Mouse (Mus musculus) mesoderm, embryonic 11.5 days (tissue): ENCODE measurements at regions not wholly inside any gene's neighbourhood (a gene's known extent, or its start where the extent isn't known, plus 50 kb on each side); places are given as distances from the start of the nearest gene placed in this dataset.

ENCODE experiments used
- DNase-seq: peaks from one replicate; pipeline ENCODE4 v3.0.0-alpha.2; 2012; ENCODE audit warnings: low read depth, low spot score

DNA sequence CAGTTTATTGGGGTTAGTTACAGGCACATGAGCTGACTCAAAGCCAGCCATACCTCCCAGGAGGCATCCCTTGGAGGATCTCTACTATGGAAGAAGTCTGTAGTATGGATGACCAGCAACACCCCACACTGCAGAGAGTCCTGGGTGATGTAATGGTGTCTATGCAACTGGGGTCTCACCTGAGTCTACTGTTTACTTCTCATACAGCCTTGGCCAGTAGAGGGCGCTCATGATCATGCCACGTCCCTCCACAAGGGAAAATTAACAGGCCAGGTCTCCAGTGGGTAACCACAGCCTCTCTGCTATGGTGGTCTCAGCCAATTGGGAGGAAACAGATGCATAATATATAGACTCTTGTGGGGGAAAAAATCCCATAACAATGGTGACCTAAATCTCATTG, 111.7 kb downstream of the Cdh26 start:
- DNase-seq: peak; percentile 30

DNA sequence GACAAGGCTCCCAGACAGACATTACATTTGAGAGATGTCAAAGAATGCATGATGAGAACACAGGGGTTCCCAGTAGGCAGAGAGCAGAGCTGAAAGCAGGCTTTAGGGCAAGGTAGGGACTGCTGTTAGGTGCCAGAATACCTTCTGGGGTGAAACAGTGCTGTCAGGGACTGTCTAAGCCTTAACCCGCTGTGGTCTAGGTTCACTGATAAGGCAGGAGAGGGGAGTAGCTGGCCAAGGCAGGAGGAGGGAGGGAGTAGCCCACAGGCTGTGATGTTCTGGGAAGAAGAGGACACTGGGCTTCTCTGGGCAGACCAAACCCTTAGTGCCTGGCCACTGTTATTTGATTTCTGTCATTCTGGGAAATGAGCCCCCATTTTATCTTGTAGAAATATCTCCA, 114.1 kb downstream of the Cdh26 start:
- no peak for DNase-seq

DNA sequence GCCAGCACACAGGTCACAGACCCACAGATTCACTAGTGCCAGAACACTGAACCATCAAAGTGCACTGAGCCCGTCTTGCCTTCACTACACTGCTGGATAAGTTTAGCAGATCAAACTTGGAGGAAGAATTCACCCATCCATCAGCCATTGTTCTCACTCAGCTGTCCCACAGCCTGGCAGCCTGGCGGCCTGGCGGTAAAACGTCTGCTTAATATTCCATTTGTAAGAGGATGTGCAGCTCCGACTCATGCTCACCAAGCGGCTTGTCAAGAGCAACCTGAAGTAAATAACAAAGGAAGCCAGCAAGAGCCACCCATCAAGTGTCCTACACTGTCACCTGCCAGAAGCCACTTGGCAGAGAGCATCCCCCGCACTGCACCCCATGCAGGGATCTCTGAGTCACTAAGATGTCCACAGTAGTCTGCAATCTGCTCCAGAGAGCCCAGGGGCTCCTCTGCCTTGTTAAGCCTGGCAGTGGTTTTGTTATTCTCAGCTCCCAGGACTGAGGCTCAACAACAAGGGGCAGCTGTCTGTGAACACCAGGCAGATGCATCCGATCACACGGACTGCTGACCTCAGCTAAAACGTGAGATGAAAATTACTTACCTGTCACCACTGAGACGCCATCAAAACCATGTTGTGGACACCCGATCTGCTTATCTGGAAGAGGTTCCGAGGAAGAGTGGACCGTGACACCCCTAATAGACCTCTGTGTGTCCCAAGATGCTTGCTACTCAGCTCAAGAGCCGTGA, 115.4 kb downstream of the Cdh26 start:
- DNase-seq: no peak

DNA sequence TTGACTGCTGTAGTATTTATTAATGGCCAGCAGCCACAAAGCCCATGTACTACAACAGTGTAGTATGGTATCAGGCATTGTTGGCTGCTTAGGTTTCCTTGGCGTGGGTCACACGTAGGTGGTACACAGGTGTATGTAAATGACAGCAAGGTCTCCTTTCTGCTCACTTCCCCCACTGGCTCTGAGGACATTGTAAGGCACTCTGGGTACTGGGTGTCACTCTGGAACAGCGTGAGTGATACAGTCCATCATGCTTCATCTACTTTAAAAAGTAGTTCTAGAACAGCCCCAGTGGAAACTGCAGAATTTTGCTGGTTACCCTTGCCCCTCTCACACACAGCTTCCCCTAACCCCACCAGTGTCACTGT, 116.0 kb downstream of the Cdh26 start:
- no peak for DNase-seq

DNA sequence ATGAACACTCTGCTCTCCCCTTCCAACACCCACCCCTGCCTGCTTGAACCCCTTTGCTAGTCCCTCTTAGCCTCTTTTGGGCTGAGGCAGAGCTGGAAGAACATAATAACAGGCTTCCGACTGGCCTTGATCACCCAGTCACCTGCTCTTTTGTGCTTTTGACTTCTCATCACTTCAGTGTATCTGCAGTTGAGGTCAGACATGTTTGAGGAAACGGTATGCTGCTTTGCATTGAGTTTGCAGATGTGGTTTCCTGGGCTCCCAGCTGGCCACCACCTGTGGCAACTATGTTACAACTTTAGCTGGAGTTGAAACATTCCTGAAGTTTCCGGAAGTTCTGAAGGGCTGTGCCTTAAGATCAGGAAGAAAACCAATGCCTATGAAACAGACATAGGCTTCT, 116.6 kb downstream of the Cdh26 start:
- DNase-seq: peak; percentile 40

DNA sequence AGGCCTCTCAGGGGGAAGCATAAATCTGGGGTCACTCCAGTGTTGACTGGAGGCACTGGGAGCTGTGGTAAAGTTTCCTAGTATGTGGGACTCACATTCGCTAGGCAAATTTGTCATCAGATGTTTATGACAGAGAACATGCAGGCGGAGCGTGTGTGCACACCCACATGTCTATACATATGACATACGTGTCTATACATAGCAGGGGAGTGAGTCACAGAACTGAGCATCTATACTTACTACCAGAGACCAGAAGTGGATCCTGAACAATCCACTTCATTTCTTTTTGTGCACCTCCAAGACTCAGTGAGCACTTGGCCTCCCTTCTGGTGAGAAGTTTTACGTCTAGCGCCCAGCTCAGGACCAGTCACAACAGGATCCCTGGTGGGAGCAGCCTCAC, 118.6 kb downstream of the Cdh26 start:
- no peak for DNase-seq

DNA sequence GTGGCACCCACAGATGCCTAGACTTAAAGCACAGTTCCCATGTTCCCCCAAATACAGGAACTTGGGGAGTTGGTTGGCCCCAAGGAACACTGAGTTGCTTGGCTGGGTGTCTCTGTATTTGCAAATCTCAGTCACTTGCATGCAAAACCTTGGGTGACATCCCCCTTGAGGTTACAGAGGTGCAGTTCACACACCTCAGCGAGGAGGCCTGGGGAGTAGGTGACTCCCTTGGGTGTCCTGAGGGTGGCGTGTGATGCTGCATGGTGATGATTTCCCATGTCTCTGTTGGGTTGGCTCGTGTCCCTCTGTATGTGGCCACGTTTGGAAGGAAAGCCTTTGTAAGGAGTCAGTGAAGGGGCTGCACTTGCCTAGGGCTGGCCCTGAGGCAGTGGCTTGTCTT, 123.4 kb downstream of the Cdh26 start:
- DNase-seq: no peak

DNA sequence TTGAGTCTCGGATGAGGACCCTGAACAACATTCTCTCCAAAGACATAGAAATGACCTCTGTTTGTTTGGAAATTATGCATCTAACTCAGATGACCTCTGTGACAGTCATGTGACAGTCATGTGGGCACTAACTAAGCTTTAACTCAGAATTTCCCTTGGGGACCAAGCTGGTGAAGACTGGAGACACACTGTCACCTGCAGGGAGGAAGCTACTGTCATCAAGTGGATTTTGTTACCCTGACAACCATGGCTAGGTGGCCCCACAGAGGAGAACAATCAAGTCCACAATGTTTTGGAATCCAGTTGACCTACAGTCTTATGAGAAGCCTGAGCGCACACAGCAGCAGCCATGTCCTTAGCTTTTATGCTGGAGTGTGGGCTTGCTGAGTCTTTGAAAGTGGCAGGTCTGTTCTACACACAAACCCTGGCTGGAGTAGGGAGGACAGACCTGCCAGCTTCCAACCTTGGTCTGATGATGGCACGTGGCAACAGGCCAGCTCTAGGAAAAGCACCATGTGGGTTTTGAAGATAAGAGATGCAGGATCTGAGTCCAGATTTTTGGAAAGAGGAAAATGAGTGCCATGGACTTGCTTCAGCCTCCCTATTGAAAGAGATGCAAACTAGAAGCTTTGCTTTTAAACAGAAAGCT, 125.5 kb downstream of the Cdh26 start:
- no peak for DNase-seq

DNA sequence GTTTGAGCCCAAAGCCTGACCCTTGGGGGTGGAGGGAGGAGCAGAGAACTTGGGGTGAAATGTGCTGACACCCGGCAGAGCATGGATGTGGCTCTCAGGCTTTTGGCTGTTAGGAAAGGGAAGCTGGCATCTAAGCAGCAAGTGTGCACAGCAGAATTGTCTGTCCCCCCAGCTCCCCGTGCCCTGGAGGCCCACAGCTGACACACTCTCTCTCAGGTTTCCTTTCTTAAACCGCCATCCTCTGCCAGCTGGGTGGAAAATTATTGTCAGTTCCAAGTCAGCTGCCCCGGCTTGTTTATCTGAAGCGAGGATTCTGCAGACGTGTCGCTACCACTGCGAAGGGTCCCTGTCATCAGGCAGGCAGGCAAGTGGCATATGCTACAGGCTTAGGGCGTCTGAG, 127.6 kb downstream of the Cdh26 start:
- no peak for DNase-seq

DNA sequence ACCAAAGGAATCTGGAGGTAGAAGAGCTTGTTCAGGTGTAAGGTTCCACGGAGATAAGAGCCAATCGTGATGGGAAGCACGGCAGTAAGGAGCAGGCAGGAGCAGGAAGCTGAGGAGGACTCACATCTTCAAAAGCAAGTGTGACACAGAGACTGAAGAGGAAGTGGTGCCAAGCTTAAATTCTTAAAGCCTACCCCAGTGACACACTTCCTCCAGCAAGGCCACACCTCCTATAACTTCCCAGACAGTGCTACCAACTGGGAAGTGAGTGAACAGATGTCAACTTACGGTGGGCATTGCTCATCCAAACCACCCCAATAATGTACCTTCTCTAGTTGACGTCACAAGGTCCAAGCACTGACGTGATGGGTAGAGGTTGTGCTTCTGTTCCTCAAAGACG, 133.0 kb downstream of the Cdh26 start:
- no peak for DNase-seq

DNA sequence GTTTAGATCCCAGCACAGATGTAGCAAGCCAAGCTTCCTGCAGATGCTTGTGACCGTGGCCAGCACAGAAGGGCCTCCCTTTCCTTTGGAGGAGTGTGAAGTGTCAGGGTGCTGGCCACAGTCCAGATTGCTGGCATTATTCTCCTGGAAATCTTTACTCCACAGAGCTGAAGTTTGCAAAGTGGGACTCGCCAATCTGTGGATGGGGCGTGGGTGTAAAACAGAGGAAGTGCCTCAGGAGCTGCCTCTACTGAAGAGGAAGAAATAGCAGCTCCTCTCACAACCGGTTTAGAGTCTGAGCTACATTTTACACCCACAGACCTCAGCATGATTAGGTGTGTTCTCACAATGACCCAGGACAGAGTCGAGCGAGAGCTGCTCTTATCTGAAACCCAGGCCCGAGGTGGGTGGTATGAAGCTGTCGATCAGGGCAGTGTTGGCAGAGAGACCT, 135.1 kb downstream of the Cdh26 start:
- DNase-seq: no peak

DNA sequence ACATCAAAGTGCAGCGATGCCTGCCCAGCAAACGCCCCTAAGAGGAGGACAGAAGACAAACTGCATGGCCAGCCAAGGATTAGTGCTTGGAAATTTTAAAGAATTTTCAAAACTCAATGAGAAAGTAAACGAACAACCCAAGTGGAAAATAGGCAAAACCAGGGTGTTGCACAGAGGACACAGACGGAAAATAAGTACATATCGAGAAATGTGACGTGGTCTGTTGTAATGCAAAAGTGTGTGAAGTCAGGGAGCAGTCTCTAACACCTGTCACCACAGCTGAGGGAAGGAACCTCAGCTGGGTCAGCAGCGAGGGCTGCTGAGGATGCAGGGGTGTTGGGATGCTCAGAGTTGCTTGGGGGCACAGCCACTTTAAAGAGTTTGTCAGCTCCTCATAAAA, 137.2 kb downstream of the Cdh26 start:
- DNase-seq: no peak

DNA sequence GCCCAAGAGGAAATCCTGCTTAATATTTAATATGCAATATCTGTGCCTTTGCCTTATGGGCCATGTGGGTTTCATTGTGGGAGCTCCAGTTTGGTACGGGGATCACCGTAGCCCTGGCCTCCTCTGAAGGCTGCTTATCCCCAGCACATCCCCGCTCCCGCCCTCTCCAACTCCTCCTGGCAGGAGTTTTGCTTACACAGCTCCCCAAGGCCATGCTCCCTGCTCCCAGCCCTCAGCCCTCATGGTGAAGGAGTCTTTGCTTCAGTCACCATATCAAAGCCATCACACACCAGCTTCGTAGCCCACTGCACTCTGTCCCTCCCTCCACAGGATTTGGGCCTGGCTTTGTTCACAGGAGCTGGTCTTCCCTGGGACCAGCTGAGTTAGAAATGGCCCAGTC, 142.0 kb downstream of the Cdh26 start:
- no peak for DNase-seq

DNA sequence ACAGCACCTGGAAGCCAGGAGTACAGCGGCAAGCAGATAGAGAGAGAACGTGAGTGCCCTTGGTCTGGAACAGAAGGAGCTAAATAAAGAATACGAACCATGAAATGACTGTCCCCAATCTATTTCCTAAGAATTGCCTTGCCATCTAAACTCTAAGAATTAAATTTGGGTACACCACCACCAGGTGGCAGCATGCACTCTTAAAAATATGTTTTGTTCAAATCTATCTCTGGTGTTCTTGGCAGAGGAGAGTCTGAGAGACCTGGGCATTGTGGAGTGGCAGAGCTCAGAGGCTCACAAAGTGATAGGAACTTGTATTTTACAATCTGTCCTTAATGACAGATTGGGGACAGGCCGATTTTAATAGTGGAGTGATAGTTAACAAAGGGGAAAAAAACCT, 144.5 kb downstream of the Cdh26 start:
- DNase-seq: peak; percentile 70

DNA sequence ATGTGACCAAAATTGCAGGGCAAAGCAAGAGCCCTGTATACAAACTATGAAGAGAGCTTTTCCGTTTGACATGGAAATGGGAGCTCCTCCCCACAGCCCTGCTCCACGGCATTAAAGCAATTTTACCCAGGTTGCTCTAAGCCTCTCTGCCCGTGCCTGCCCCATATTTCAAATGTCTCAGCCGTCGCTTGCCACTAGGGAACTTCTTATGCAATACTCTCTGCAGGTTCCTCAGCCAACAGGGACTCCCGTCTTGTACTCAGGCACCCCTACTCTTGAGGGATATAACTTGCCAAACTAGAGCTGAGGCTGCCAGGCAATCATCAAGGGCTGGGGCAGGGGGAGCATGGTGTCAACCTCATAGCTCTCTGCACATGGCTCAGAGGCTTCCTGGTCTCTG, 145.1 kb downstream of the Cdh26 start:
- DNase-seq: no peak

DNA sequence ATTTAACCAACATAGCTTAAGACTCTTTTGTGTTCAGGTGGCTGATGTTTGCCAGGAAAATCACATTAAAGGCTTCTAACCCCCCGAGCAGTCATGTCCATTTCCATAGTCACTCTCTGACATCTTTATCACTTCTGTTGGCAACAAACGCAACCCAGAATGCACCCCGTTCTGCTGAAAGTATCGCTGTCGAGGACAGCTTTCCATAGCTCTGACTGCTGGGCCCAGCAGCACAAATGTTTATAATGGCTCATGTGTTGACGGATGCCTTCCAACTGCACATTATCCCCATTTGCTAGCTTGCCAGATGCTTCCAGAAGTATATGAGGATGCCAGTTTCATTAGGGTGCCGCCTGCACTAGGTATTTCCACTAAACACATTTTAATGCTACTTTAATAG, 145.7 kb downstream of the Cdh26 start:
- no peak for DNase-seq

DNA sequence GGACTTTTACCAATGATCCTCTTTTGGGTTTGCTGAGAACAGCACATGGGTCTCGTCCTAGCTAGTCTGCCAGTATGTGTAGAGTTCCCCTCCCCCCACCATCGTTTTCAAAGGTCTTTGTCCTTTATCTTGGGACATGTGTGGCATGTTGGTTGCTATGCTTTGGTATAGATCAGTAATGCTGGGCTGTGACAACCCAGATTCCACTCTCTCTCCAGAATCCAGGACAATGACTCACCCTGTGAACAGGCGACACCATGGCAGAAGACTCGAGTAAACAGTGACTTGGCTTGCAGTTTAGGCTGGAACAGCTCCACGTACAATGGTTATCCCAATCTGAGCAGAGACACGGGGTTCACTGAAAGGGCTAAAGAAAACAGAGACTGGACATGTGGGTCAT, 149.2 kb downstream of the Cdh26 start:
- DNase-seq: no peak

DNA sequence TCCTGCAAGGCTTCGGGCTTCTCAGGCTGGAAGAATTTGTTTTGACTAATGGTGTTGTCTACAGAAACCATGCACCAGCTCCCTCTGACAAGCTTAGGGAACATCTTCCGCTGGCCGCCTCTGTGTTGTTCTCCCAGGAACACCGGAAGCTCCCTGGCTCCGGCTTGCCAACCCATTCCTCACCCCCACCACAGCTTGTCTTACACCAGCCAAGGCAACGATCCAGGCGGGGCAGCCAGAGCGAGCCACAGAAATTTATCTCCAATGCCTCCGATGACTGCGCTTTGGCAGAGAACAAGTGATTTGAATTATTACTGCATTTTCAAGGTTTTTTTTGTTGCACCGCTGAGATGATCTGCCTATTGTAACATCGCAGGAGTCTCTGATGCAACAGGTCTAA, 151.0 kb downstream of the Cdh26 start:
- DNase-seq: no peak

DNA sequence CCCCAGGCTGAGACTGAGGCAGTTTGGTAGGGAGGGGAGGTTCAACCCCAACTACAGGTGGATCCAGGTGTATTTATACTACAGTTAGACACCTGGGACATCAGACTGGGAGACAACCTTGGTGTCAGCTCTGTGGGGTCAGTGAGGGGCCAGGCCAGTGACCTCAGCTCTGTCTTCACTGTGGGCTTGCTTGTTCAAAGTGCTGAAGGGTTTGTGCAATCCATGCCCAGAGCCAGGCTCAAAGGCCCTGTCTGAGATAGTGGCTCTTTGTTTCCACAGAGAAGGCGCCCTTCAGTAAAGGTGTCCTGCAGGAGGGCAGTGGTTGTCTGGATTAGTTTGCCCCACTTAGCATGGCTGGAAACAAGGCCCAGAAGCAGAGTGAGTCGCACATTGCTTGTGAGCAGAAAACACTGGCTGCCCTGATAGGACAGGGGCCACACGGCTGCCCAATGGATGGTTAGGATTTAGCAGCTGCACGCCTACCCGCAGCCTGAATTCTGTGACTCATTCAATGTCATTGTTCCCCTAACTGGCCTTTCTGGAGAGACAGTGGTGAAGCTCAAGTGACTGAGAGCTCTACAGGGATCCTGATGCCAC, 154.7 kb downstream of the Cdh26 start:
- no peak for DNase-seq

DNA sequence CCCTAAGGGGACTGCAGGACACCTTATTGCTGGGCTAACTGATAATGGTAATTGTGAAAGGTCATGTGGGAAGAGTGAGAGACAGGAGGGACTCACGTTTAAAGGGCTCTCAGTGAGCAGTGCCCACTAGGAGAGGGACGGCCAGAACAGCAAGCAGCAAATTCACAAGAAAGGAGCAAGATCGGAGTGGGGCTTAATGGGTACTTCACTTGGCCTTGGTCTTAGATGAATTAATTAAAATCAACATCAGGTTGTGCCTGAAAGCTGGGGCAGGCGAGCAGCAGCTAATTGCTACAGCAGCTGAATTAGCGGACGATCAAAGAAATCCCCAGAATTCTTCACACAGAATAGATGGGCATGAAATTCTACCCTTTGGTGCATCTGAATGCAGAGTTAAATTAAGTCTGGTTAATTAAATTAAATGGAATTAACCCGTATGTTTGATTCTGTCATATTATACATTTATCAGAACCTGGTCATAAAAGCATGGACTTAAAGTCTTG, 156.9 kb downstream of the Cdh26 start:
- no peak for DNase-seq

DNA sequence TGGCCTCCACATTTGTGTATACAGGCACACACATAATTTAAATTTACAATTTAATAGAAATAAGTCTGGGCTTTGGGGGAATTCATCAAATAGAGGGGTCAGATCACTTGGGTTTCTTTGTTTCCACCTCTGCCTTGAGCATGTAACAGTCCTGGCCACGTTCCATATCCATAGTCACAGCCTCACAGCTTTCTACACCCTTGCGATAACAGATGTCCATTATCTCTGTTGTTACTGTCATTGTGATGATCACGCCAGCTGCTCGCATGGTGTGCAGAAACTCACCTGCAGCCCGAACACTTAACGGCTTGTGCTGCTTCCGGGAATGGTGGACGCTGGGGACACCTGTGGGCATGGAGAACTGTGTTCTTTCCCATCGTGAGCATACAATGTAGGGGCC, 163.4 kb downstream of the Cdh26 start:
- DNase-seq: no peak

DNA sequence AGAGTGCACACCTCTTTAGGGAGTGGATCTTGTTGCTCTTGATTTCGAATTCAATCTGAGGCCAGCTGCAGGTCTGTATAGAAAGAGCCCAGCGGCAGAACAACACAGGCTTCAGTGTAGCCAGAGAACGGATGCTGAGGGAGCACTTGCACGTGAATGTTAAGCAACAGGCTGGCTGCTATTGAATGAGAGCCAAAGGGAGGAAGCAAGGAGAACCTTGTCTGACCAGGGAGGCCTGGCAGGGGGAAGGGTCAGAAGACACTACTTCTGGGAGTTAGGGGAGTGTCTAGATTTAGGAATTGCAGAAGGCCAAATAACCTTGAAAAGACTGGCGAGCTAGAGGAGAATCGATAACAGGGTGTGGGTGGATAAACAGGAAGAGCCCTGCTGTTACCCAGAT, 163.8 kb downstream of the Cdh26 start:
- DNase-seq: no peak
